Mouse (Mus musculus): ENCODE results near the gene Metrn.

- TF ChIP-seq POLR2A (IDR thresholded peaks at IDR 0.05; ENCODE audit: insufficient read depth, low read depth, low read length) = no peak
- TF ChIP-seq CTCF (IDR thresholded peaks at IDR 0.05) = no peak
Observed at GRCm38 (mm10) chr17:25786781-25787504, 10.0 kb downstream of the Metrn start.

Measured in heart, adult 2 months (tissue).